Mouse (Mus musculus) forebrain, embryonic 16.5 days (tissue): Measurements from ENCODE around the gene Usp49. TPM values are rescaled to one million over a fixed set of nuclear protein-coding genes. Genes with fewer than 3 reads are reported as not detected.

Experiments
- ATAC-seq: fragments of 200-750 bp; cut with Nextera tagmentation; 2 replicates; pipeline ENCODE4 v1.8.0; 2017; ENCODE audit warnings: mild to moderate bottlenecking, moderate library complexity
- H3K27ac ChIP-seq: fragments of 300-500 bp; sonication (generic); 2 replicates; pipeline ENCODE4 v1.5.1; 2014; ENCODE audit warnings: low read length, control low read depth
- H3K27me3 ChIP-seq: fragments of 300-500 bp; sonication (generic); replicated peaks from 2 replicates; pipeline ENCODE4 v1.6.1; 2014; ENCODE audit warnings: low read length; ENCODE audit not compliant: control insufficient read depth, insufficient read depth
- H3K36me3 ChIP-seq: fragments of 300-500 bp; sonication (generic); 2 replicates; pipeline ENCODE4 v1.6.1; 2014; ENCODE audit not compliant: control insufficient read depth, insufficient read depth
- H3K4me1 ChIP-seq: fragments of 300-500 bp; sonication (generic); replicated peaks from 2 replicates; pipeline ENCODE4 v1.6.1; 2014; ENCODE audit warnings: low read length; ENCODE audit not compliant: control insufficient read depth, insufficient read depth
- H3K4me2 ChIP-seq: fragments of 300-500 bp; sonication (generic); 2 replicates; pipeline ENCODE4 v1.6.1; 2014; ENCODE audit warnings: mild to moderate bottlenecking, low read length, control low read depth
- H3K4me3 ChIP-seq: fragments of 300-500 bp; sonication (generic); replicated peaks from 2 replicates; pipeline ENCODE4 v1.5.1; 2014; ENCODE audit warnings: mild to moderate bottlenecking, low read length, control low read depth
- H3K9ac ChIP-seq: fragments of 300-500 bp; sonication (generic); replicated peaks from 2 replicates; pipeline ENCODE4 v1.6.1; 2014; ENCODE audit warnings: low read depth, low read length, control low read depth
- H3K9me3 ChIP-seq: fragments of 300-500 bp; sonication (generic); 2 replicates; pipeline ENCODE4 v1.6.1; 2016; ENCODE audit warnings: low read length; ENCODE audit not compliant: control insufficient read depth
- WGBS: fragments of 180-500 bp; shearing (Covaris S2); extraction: QIAGEN DNeasy Blood & Tissue Kit; methylation state at CpG from one replicate; pipeline ENCODE4 v1.1.7; 2014; 5-methylcytosine and 5-hydroxymethylcytosine counted together
- polyA plus RNA-seq: library from polyadenylated mRNA; unstranded; fragments of >200 nt; fragmentation: Nextera tagmentation; extraction: Ambion mirVana; gene quantifications from 2 replicates; pipeline ENCODE4 v1.2.1, GENCODE M21; 2015

The Usp49 gene
- polyA plus RNA-seq, 1 experiment from 2014 or later, result 9.1 TPM

DNA sequence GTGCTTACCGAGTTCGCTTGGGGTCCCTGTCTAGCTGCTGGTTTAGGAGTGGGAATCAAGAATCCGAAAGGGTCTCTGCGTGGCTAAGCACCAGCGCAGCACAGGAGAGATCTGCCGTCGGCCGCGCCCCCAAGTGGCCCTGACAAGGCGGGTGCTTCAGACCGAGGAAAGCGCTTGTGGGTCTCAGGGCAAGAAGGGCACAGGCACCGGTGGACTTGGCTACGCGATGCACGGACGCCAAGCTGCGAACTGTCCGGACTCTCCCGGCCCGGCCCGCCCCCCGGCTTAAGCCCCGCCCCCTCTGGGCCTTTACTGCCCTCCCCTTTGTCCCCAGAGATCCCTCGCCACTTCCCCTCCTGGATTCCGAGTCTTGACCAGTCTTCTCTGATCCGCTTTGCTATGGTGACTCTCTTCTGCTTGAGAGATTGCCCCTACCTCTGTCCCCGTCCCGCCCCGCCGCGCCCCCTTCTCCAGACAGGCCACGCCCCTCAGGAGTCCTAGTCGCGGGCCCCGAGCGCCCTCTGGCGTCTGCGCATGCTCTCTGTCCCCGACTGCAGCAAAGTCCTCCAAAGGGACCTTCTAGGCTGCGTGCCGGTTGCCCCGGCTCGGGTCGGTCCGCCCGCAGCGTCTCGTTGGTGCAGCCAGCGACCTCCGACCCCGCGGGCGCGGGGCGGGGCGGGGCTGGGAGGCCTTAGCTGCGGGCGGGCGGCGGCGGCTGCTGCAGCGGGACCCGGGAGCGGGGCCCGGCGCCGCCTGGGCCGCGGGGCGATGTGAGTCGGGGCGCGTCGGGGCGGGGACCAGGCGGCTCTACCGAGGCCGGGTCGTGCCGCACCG, 64.2 kb downstream of the Usp49 start, which contains the start of gene Prickle4:
Gene Prickle4, minus strand, starts transcription at position 234 of the 834 bp plus-strand sequence.
- Histone ChIP-seq H3K9ac (peak within 1 kb of the TSS; percentile 89), H3K4me1 (peaks cover 10% of the 10 kb centered on the region), H3K36me3 (no peaks in the 10 kb centered on the region), H3K4me2 (peak within 1 kb of the TSS; percentile 81), H3K9me3 (no peaks in the 10 kb centered on the region), H3K4me3 (peak within 1 kb of the TSS; percentile 77), H3K27ac (peak within 1 kb of the TSS; percentile 40; the same call in 1 of the 2 replicates), H3K27me3 (peaks cover 3% of the 10 kb centered on the region; the same call in 1 of the 2 replicates)
- WGBS, result under 1% methylated on average over 76 of the region's 82 CpGs
- ATAC-seq, result peak; percentile 96

GRCm38 (mm10) chr17:47695337-47695710, 64.8 kb downstream of the Usp49 start:
- WGBS, result 0% methylated on average over 10 of the region's 23 CpGs
- H3K4me2 ChIP-seq, result peak overlapping the region; percentile 81
- no peaks in the 10 kb centered on the region for H3K36me3 ChIP-seq
- peak overlapping the region; percentile 89 for H3K9ac ChIP-seq
- peak overlapping the region; percentile 40; the same call in 1 of the 2 replicates for H3K27ac ChIP-seq
- peak; percentile 23 for ATAC-seq
- H3K9me3 ChIP-seq, result no peaks in the 10 kb centered on the region
- H3K27me3 ChIP-seq, result peaks cover 3% of the 10 kb centered on the region; the same call in 1 of the 2 replicates
- peak overlapping the region; percentile 77 for H3K4me3 ChIP-seq
- peaks cover 8% of the 10 kb centered on the region for H3K4me1 ChIP-seq

GRCm38 (mm10) chr17:47698156-47698555, 67.7 kb downstream of the Usp49 start:
- Histone ChIP-seq H3K4me1 (peaks cover 8% of the 10 kb centered on the region), H3K27ac (no peak overlapping the region), H3K4me3 (no peak overlapping the region), H3K36me3 (no peaks in the 10 kb centered on the region), H3K4me2 (no peak overlapping the region), H3K27me3 (peaks cover 3% of the 10 kb centered on the region; the same call in 1 of the 2 replicates), H3K9me3 (no peaks in the 10 kb centered on the region), H3K9ac (no peak overlapping the region)
- 86% methylated on average over 10 of the region's 10 CpGs for WGBS
- no peak for ATAC-seq

- H3K27ac ChIP-seq, result no peak overlapping the region
- peaks cover 7% of the 10 kb centered on the region for H3K4me1 ChIP-seq
- no peak overlapping the region for H3K9ac ChIP-seq
- no peaks in the 10 kb centered on the region for H3K27me3 ChIP-seq
- H3K4me2 ChIP-seq, result no peak overlapping the region
- H3K4me3 ChIP-seq, result no peak overlapping the region
- ATAC-seq, result no peak
- WGBS, result 86% methylated on average over 2 of the region's 2 CpGs
- no peaks in the 10 kb centered on the region for H3K9me3 ChIP-seq
- H3K36me3 ChIP-seq, result no peaks in the 10 kb centered on the region
Observed at GRCm38 (mm10) chr17:47699055-47699454, 68.6 kb downstream of the Usp49 start.

GRCm38 (mm10) chr17:47701793-47702192, 71.3 kb downstream of the Usp49 start:
- WGBS, result 75% methylated on average over 9 of the region's 9 CpGs
- Histone ChIP-seq H3K9ac (no peak overlapping the region), H3K27ac (no peak overlapping the region)

DNA sequence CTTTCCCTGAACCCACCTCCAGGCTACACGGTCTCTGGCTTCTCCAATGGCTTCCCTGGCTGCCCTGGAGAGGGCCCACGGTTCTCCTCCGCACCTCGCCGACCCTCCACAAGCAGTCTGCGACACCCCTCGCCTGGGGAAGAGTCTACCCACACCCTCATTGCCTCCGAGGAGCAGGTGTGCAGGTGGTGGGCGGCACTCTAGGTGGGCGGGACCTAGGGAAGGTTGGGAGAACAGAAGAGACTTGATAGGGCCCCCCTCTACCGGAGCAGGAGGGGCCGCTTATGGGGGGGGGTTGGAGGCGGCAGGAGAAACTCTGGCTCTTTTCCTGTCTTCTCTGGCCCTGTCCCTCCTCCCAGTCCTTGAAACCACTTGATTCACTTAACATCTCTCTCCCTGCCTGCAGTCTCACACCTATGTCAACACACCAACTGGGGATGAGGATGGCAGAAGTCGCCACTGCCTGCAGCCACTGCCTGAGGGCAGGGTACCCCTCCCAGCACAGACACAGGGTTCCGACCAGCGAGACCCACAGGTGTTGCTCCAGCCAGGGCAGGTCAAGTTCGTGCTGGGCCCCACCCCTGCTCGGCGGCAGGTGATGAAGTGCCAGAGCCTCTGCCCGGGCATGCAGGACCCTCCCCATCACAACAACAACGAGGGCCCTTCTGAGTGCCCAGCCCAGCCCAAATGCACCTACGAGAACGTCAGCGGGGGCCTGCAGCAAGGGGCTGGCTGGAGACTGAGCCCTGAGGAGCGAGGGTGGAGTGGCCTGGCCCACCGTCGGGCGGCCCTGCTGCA, 72.3 kb downstream of the Usp49 start:
- Histone ChIP-seq H3K4me2 (no peak overlapping the region), H3K27me3 (no peaks in the 10 kb centered on the region), H3K36me3 (no peaks in the 10 kb centered on the region), H3K9me3 (no peaks in the 10 kb centered on the region), H3K27ac (no peak overlapping the region), H3K9ac (no peak overlapping the region), H3K4me1 (no peaks in the 10 kb centered on the region), H3K4me3 (no peak overlapping the region)
- no peak for ATAC-seq
- 60% methylated on average over 27 of the region's 28 CpGs for whole genome bisulfite sequencing

More at GRCm38 (mm10) chr17:47701793-47702192, 71.3 kb downstream of the Usp49 start:
- H3K9me3 ChIP-seq, result no peaks in the 10 kb centered on the region
- no peak overlapping the region for H3K4me3 ChIP-seq
- H3K4me2 ChIP-seq, result no peak overlapping the region
- H3K36me3 ChIP-seq, result no peaks in the 10 kb centered on the region
- H3K4me1 ChIP-seq, result no peaks in the 10 kb centered on the region
- ATAC-seq, result peak; percentile 18; the same call in 1 of the 2 replicates
- no peaks in the 10 kb centered on the region for H3K27me3 ChIP-seq

- H3K4me3 ChIP-seq, result no peak overlapping the region
- H3K4me1 ChIP-seq, result no peaks in the 10 kb centered on the region
- WGBS, result 29% methylated on average over 19 of the region's 20 CpGs
- no peak overlapping the region for H3K27ac ChIP-seq
- H3K9ac ChIP-seq, result no peak overlapping the region
- H3K9me3 ChIP-seq, result no peaks in the 10 kb centered on the region
- H3K27me3 ChIP-seq, result no peaks in the 10 kb centered on the region
- ATAC-seq, result no peak
- H3K4me2 ChIP-seq, result no peak overlapping the region
- no peaks in the 10 kb centered on the region for H3K36me3 ChIP-seq
Observed at GRCm38 (mm10) chr17:47703556-47703955, 73.1 kb downstream of the Usp49 start.

DNA sequence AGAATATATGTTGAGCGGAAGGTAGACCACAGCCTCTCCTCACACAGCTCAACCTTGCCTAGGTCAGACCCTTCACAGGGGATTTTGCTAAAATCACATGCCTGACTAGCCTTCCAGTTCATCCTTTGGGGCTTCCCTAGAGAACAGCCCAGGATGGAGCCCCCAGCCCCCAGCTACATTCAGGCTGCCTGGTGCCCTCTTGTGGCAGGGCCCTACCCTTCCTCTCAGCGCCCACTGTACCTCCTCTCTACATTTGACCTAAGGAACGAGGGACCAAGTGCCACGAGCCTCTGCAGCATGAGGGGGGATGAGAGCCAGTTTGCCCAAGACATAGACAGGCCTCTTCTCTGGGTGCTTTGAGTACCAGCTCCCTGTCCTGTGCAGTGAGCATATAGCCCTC, 74.2 kb downstream of the Usp49 start:
- Histone ChIP-seq H3K4me1 (no peaks in the 10 kb centered on the region), H3K36me3 (no peaks in the 10 kb centered on the region), H3K27ac (no peak overlapping the region), H3K27me3 (no peaks in the 10 kb centered on the region), H3K4me3 (no peak overlapping the region), H3K9me3 (no peaks in the 10 kb centered on the region), H3K4me2 (no peak overlapping the region), H3K9ac (no peak overlapping the region)
- ATAC-seq, result no peak
- 79% methylated on average over 4 of the region's 4 CpGs for WGBS

DNA sequence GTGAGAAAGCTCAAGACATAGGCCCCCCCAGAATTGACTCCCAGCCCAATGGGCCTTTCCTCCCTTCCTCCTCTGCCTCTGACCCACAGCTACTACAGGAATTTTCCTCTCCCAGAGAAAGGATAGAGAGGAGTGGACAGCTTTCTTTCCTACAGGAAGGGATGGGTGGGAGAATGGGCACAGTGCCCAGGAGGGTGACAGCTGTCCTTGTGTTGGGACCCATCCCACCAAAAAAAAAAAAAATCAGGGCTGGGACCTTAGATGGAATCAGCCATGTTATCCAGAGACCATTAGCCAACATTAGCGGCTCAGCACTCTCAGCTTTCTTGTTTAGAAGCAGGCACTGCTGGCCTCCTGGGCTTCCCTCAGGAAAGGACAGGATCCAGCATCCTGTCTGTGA, 75.7 kb downstream of the Usp49 start:
- H3K36me3 ChIP-seq, result no peaks in the 10 kb centered on the region
- H3K4me1 ChIP-seq, result no peaks in the 10 kb centered on the region
- no peak for ATAC-seq
- H3K27ac ChIP-seq, result no peak overlapping the region
- H3K4me2 ChIP-seq, result no peak overlapping the region
- H3K27me3 ChIP-seq, result no peaks in the 10 kb centered on the region
- no peak overlapping the region for H3K9ac ChIP-seq
- 70% methylated on average over 1 of the region's 1 CpGs for WGBS
- H3K9me3 ChIP-seq, result no peaks in the 10 kb centered on the region
- H3K4me3 ChIP-seq, result no peak overlapping the region
